In the genomic region with DNA sequence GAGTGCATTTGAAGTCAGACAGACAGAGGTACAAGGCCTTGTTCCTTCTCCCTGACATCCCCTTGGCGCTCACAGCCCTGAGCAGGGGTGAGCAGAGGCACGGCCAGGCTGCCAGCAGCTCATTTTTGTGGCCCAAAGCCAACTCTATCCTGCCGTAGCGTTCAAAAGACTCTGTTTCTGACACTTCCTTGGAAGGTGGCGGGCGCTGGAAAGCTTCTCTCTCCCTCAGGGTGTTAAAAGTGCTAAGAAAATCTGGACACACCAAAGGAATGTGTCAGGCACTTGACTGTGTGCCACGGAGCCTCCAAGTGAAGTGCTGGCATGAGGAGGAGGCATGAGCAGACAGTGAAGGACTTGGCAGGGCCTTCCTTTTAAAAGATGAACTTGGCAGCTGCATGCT, we compare ENCODE assay signal across 9 mouse cellular contexts. TPM values are rescaled to one million over a fixed set of nuclear protein-coding genes. Genes with fewer than 3 reads are reported as not detected.
A peak's percentile ranks its signal among the peaks of the same experiment; 100 is the strongest.
DNase-seq lines count a peak whose midpoint lies in the region; ATAC-seq and TF ChIP-seq lines count a peak whose summit lies in the region.
"Had no signal": no experiment of that assay in that cellular context is flagged by ENCODE, and none has a peak within 500 bp of the region (broad histone marks: within the 10 kb centered on the region; RNA-seq: fewer than 3 reads in every experiment).

No protein-coding gene starts in this region.

- no peaks in the 10 kb centered on the region for H3K9me3 ChIP-seq in hindbrain, embryonic 15.5 days
- no peaks in the 10 kb centered on the region for H3K9me3 ChIP-seq in hindbrain, embryonic 10.5 days
- H3K9me3 ChIP-seq in heart, embryonic 15.5 days (replicated peaks), result no peaks in the 10 kb centered on the region
- H3K9me3 ChIP-seq: liver, embryonic 15.5 days had no signal

- no peaks in the 10 kb centered on the region for H3K27me3 ChIP-seq in hindbrain, embryonic 15.5 days
- H3K27me3 ChIP-seq in hindbrain, embryonic 10.5 days (ENCODE audit: insufficient read depth, poor library complexity, severe bottlenecking), result no peaks in the 10 kb centered on the region
- no peaks in the 10 kb centered on the region for H3K27me3 ChIP-seq in heart, embryonic 15.5 days
- H3K27me3 ChIP-seq: liver, embryonic 15.5 days had no signal

- peaks cover 8% of the 10 kb centered on the region; the same call in 1 of the 2 replicates for H3K4me1 ChIP-seq in hindbrain, embryonic 15.5 days (replicated peaks)
- peaks cover 20% of the 10 kb centered on the region for H3K4me1 ChIP-seq in hindbrain, embryonic 10.5 days (replicated peaks)
- peaks cover 36% of the 10 kb centered on the region for H3K4me1 ChIP-seq in heart, embryonic 15.5 days (replicated peaks)

- no peak overlapping the region for H3K9ac ChIP-seq in hindbrain, embryonic 15.5 days
- no peak overlapping the region for H3K9ac ChIP-seq in heart, embryonic 15.5 days
- H3K9ac ChIP-seq: liver, embryonic 15.5 days had no signal

- TF ChIP-seq CTCF in brain, embryonic 14.5 days (IDR thresholded peaks at IDR 0.05; ENCODE audit: borderline replicate concordance, extremely low read depth, insufficient read depth, insufficient read length), result no peak

- H3K4me2 ChIP-seq in hindbrain, embryonic 15.5 days, result no peak overlapping the region
- H3K4me2 ChIP-seq in heart, embryonic 15.5 days, result no peak overlapping the region
- H3K4me2 ChIP-seq: liver, embryonic 15.5 days had no signal

- H3K4me3 ChIP-seq in hindbrain, embryonic 15.5 days, result no peak overlapping the region
- no peak overlapping the region for H3K4me3 ChIP-seq in hindbrain, embryonic 10.5 days
- no peak overlapping the region for H3K4me3 ChIP-seq in heart, embryonic 15.5 days
- H3K4me3 ChIP-seq: liver, embryonic 15.5 days had no signal

- H3K27ac ChIP-seq in hindbrain, embryonic 15.5 days (replicated peaks), result 0 out of 2 replicates have a peak overlapping the region, but pooled peaks have one; percentile 32
- H3K27ac ChIP-seq in hindbrain, embryonic 10.5 days, result no peak overlapping the region
- H3K27ac ChIP-seq in heart, embryonic 15.5 days, result peak overlapping the region; percentile 64
- H3K27ac ChIP-seq: liver, embryonic 15.5 days had no signal

- no peak; the same call in 1 of the 2 replicates for ATAC-seq in hindbrain, embryonic 15.5 days (ENCODE audit: low FRiP score, low read depth)
- ATAC-seq in heart, embryonic 15.5 days (replicated peaks; ENCODE audit: insufficient number of reproducible peaks, insufficient read depth, low FRiP score, low read depth), result 0 out of 2 replicates have a peak, but pooled peaks have one; percentile 5

- H3K36me3 ChIP-seq in hindbrain, embryonic 15.5 days, result peaks cover 28% of the 10 kb centered on the region
- H3K36me3 ChIP-seq in hindbrain, embryonic 10.5 days, result peaks cover 74% of the 10 kb centered on the region
- H3K36me3 ChIP-seq in heart, embryonic 15.5 days, result peaks cover 33% of the 10 kb centered on the region; the same call in 1 of the 2 replicates

- 57% methylated on average over 7 of the region's 7 CpGs for WGBS in hindbrain, embryonic 15.5 days
- 87% methylated on average over 7 of the region's 7 CpGs for WGBS in hindbrain, embryonic 10.5 days
- WGBS in heart, embryonic 15.5 days, result 32% methylated on average over 7 of the region's 7 CpGs

- DNase-seq in hindbrain, embryonic 10.5 days (ENCODE audit: low spot score), result no peak
- peak; percentile 77 for DNase-seq in brain, embryonic 14.5 days (ENCODE audit: low read depth)
- peak; percentile 36 for DNase-seq in lung, postnatal 25 days (ENCODE audit: low spot score)
- no peak for DNase-seq in c-Kit-positive CD71-positive TER-119-positive erythroid progenitor cells, embryonic 14.5 days (ENCODE audit: low spot score)
- DNase-seq in thymus, postnatal 25 days, result no peak
- DNase-seq in layer of hippocampus, adult 9-11 months, result no peak

- no peak for TF ChIP-seq POLR2A in brain, embryonic 14.5 days (IDR thresholded peaks at IDR 0.05; ENCODE audit: borderline replicate concordance, extremely low read depth, insufficient read depth, insufficient read length, poor library complexity, severe bottlenecking)

RNA-seq across cellular contexts. Expression of a gene that starts 9.7 kb away (rescaled TPM):
- polyA plus RNA-seq in hindbrain, embryonic 15.5 days (2015; fragmentation: Nextera tagmentation; extraction: Ambion mirVana), result 0.80 and 1.2 TPM in 2 replicates
- 0.34 TPM in 1 of 2 replicates, not detected in the other for polyA plus RNA-seq in hindbrain, embryonic 10.5 days (2016; fragmentation: Nextera tagmentation; extraction: Ambion mirVana)
- 0.87 and 2.2 TPM in 2 replicates for polyA plus RNA-seq in brain, embryonic 14.5 days (2012; rRNA removed)
- 0.23 TPM in 1 of 2 replicates, not detected in the other for polyA plus RNA-seq in heart, embryonic 15.5 days (2015; fragmentation: Nextera tagmentation; extraction: Ambion mirVana)
- polyA plus RNA-seq: liver, embryonic 15.5 days had no signal

RNA-seq across cellular contexts. Expression of a gene that starts 12.8 kb away (rescaled TPM):
- polyA plus RNA-seq in hindbrain, embryonic 15.5 days (2015; fragmentation: Nextera tagmentation; extraction: Ambion mirVana), result 11.6 and 12.0 TPM in 2 replicates
- 16.1 and 18.2 TPM in 2 replicates for polyA plus RNA-seq in hindbrain, embryonic 10.5 days (2016; fragmentation: Nextera tagmentation; extraction: Ambion mirVana)
- polyA plus RNA-seq in brain, embryonic 14.5 days (2012; rRNA removed), result 23.2 and 24.4 TPM in 2 replicates
- 29.1 and 35.4 TPM in 2 replicates for polyA plus RNA-seq in heart, embryonic 15.5 days (2015; fragmentation: Nextera tagmentation; extraction: Ambion mirVana)

RNA-seq across cellular contexts. Expression of a gene that starts 13.0 kb away (rescaled TPM):
- 28.7 and 29.4 TPM in 2 replicates for polyA plus RNA-seq in hindbrain, embryonic 15.5 days (2015; fragmentation: Nextera tagmentation; extraction: Ambion mirVana)
- polyA plus RNA-seq in hindbrain, embryonic 10.5 days (2016; fragmentation: Nextera tagmentation; extraction: Ambion mirVana), result 42.0 and 43.5 TPM in 2 replicates
- 13.5 and 18.2 TPM in 2 replicates for polyA plus RNA-seq in brain, embryonic 14.5 days (2012; rRNA removed)
- polyA plus RNA-seq in heart, embryonic 15.5 days (2015; fragmentation: Nextera tagmentation; extraction: Ambion mirVana), result 23.9 and 24.4 TPM in 2 replicates

RNA-seq across cellular contexts. Expression of a gene that starts 27.5 kb away (rescaled TPM):
- polyA plus RNA-seq in hindbrain, embryonic 15.5 days (2015; fragmentation: Nextera tagmentation; extraction: Ambion mirVana), result 0.16 TPM in 2 replicates
- polyA plus RNA-seq in hindbrain, embryonic 10.5 days (2016; fragmentation: Nextera tagmentation; extraction: Ambion mirVana), result 0.25 TPM in 1 of 2 replicates, not detected in the other
- polyA plus RNA-seq in brain, embryonic 14.5 days (2012; rRNA removed), result 0.66 and 0.79 TPM in 2 replicates
- 0.16 TPM in 2 replicates for polyA plus RNA-seq in heart, embryonic 15.5 days (2015; fragmentation: Nextera tagmentation; extraction: Ambion mirVana)
- polyA plus RNA-seq: liver, embryonic 15.5 days had no signal

RNA-seq across cellular contexts. Expression of a gene that starts 48.8 kb away (rescaled TPM):
- polyA plus RNA-seq in hindbrain, embryonic 15.5 days (2015; fragmentation: Nextera tagmentation; extraction: Ambion mirVana), result 891 and 932 TPM in 2 replicates
- polyA plus RNA-seq in hindbrain, embryonic 10.5 days (2016; fragmentation: Nextera tagmentation; extraction: Ambion mirVana), result 985 and 1,002 TPM in 2 replicates
- 613 and 886 TPM in 2 replicates for polyA plus RNA-seq in brain, embryonic 14.5 days (2012; rRNA removed)
- 583 and 597 TPM in 2 replicates for polyA plus RNA-seq in heart, embryonic 15.5 days (2015; fragmentation: Nextera tagmentation; extraction: Ambion mirVana)

Comparison
In these comparisons a context has a peak if more than half of its experiments do, and no peak if none do; other contexts are left out.
1. DNase-seq: peak in brain, embryonic 14.5 days (single experiment) and lung, postnatal 25 days (single experiment); none in hindbrain, embryonic 10.5 days (single experiment), c-Kit-positive CD71-positive TER-119-positive erythroid progenitor cells, embryonic 14.5 days (single experiment), thymus, postnatal 25 days (single experiment) and layer of hippocampus, adult 9-11 months (single experiment).